Mouse (Mus musculus): ENCODE measurements around the gene Tmem9b.
A peak's percentile ranks its signal among the peaks of the same experiment; 100 is the strongest.

The Tmem9b gene

DNA sequence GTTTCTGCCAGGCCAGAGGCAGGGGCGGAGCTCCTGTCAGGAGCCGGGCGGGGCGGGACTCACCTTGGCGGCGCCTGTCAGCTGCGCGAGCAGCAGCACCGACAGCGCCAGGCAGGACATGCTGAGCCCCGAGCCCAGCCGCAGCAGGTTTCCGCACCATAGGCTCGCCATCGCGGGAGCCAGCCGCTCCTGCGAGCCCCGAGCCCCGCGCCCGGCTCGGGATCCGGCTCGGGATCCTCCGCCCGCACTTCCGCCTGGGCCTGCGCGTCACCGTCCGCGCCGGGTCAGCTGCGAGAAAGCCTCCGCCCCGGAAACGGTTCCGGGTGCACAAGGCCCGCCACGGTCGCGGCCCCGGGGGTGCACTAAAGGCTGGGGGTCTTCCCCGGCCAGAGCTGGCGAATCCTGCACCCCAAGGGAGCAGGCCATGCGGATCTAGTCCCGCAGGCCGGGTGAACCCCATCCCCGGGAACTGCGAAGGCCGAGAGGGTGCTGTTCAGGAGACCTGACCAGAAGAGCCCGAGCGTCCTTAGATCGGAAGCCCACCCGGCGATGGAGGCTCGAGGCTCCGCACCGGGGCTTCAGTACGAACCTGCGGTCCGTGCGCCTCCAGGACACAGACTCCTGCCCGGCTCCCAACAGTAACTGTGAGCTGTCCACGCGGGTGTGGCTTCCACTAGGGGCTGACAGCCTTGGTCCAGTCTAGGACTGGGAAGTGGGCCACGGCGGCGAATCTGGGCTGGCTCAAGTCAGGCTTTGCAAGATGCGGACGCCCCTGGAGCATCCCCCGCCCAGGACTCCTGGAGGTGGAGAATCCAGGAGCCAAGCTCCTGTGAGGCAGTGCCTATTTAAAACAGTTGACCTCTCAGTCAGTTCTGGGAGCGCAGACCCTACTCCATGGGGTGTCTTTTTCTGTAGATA lies at the start of gene Tmem9b:
TSS of gene Tmem9b (minus strand) at position 868 of the 918 bp plus-strand sequence.
- peak; percentile 88 for DNase-seq

DNA sequence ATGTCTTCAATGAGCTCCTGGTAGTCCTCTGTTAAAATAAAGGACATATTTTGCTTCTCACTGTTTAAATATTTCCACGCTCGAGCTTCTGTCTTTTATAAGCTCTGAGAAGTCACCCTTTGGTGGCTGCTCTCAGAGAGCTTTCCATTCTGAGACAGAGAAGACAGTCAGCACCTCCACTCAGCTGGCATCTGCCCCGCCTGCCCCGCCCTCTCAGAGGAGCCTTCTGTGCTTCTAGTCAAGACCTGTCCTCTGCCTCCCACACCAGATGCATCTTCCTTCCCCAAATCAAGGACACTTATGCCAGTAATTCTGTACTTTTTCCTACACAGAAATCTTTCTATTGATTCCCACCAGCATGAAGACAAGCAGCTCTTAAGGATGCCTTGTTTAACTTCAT lies 48.0 kb upstream of the Tmem9b start:
- no peak for DNase-seq

DNA sequence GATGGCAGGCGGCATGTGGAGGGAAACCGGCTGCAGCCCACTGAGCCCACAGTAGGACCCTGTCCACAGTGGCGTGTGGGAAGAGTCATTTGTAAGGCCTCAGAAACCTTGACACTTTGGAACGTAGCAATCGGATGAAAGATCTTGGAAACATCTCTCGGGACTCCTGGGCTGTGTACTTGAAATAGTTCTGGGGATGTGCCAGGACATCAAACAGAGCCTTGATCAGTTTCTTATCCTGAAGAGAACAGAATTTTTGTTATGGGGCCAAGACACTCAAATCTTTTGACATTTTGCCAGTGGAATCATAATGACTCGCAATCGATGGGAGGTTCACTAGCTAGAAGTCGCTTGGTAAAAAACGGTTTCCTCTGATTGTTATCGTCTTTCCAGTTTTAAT lies 46.5 kb upstream of the Tmem9b start:
- DNase-seq = peak in 1 of 2 experiments; percentile 19

DNA sequence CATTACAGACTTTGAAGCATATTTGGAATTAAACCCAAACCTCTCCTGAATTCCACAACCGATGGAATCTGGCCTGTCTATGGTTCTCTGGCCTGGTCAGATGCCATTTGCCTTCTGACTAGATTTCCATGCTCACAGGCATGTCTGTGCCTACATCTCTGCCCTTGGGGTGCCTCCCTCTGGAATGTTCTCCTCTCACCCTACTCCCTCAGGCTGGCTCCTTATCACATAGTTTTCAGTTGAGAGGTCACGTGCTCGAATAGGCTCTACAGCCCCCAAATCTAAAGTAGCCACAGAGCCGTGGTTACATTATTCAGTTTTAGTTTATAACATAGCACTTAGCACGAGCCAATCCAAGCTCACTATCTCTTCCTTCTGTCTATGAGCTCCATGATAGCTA lies 42.9 kb upstream of the Tmem9b start:
- DNase-seq = peak in 1 of 2 experiments; percentile 6

DNA sequence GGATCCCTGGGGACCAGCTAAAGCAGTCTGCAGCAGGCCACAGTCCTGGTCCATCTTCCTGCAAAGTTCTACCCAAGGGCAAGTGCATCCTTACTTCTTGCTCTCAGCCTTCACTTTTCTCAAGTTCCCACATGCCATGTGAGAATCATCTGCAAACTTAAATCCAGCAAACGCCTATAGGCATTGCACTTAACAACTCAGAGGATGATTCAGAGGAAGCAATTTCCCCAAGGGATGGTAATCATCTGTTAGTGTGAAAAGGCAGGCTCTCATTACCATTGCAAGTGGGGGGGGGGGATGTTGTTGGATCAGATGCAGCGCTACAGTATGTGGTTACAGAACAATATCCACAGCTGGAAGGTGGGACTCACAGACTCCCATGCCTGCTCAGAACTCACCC lies 41.9 kb upstream of the Tmem9b start:
- no peak for DNase-seq

DNA sequence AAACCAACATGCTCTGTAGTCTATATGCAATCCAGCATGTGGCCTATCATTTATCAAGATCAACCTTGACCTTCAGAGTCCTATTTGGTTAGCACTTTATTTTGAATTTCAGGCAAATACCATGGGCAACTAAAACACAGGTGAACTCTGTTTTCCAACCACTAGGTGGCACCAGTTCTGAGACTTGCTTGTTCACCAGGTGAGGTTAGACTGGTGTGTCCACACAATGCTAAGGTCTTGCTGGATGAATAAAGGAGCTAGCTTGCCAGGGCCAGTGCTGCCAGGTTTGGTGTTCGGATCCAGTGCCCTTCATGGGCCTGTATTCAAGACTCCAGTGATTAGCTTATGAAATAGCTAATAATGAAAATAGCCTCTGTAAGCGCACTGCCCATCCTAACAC lies 40.1 kb upstream of the Tmem9b start:
- peak in 1 of 2 experiments; percentile 70 for DNase-seq

DNA sequence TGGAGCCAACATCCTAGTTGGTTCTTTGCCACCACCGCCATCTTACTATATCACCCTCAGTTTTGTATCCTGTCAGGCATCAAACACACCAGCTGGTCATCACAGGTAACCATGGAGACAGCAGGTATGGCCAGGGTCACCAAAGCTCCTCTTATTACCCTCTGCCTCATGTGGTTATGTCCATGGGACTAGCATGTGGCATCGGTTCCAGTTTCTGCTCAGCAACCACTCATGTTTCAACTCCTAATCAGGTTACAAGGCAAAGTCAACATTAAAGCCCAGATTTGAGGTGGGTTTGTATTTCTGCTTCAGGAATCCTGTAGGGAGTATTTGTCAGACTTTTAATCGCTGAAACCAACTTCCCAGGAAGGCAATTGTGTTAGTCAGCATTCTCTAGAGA lies 38.1 kb upstream of the Tmem9b start:
- no peak for DNase-seq

DNA sequence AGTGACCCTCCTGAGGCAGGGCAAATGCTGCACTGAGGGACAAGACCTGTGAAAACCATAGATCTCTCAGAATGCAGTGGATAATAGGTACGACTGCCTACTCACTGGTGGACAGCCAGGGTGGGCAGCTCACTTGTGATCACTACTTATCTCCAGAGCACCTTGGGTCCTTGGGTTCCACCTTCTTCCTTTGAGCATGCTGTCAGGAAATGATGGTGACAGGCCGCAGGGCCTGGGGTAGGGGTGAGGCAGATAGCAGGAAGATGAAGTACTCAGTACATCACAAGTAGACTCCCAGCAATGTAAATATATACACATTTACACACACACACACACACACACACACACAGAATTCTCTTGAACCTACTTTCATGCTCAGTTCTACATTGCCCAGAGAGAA lies 35.2 kb upstream of the Tmem9b start:
- no peak for DNase-seq

DNA sequence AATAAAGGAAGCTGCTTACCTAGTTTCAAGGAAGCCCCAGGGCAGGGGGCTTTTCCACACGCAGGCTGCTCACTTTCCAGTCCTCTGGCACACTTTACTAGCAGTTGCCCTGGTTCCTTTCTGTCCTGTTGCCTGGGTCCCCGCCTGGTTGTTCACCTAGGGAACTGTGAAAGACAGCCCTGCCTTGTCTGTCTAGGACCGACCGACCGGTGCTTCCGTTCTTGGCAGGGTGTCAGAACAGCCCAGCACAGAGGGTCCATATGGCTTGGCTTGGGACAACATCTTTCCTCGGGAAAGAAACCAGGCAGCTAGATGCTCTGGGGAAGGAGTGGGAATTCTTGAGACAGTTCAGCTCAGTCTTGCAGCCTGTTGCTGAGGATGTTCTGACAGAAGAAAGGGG lies 30.6 kb upstream of the Tmem9b start:
- no peak for DNase-seq

DNA sequence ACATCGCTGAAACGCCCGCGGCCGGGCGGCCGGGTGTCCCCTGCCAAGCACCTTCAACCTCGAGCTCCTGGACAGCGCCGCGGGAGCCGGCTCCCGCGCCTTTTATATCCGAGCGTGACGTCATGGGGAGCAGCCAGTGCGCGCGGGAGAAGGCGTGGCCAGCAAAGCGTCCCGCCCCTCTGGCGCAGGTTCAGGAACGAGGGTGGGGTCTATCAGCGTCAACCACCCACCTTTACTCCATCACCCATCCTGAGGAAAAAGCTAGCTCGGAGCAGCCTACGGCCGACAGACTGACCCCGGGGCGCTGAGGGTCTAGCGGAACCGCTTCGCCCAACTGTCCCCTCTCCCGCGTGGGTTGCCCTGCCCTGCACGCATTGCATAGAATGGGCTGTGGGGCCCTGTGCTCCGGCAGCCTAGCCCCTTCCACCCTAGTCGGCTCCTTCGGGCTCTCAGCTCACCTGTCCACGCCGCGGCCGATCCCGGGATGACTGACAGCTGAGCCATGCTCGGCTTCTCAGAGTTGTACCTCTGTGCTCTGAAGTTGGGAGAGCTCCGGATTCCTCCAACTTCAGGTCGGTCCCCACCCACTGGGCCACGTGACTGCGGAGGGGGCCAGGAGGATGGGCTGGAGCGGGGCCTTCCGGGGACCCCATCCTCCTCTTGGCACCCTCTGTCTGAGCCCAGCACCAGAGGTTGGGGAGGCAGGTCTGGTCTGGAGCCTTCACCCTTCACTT lies 29.0 kb upstream of the Tmem9b start, which contains the start of gene Nrip3:
TSS of gene Nrip3 (minus strand) at position 556 of the 734 bp plus-strand sequence.
- DNase-seq = peak; percentile 73 to 74

DNA sequence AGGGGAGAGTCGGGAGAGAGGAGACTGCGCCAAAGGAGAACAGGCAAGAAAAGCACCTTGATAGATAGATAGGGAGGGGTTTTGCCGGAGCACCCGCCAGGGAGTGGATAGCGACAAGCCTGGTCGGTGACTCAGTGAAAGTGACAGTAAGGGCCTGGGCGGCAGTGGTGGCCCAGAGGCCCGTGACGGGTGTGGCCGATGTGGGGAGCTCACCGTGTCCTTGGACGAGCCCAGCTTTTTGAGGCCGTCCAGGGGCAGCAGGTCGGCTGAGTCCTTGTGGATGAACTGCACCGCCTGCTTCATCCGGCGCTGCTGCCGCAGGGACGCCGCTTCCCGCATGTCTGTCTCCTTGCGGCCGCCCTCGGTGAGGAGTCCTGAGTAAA lies 28.4 kb upstream of the Tmem9b start:
- no peak for DNase-seq

DNA sequence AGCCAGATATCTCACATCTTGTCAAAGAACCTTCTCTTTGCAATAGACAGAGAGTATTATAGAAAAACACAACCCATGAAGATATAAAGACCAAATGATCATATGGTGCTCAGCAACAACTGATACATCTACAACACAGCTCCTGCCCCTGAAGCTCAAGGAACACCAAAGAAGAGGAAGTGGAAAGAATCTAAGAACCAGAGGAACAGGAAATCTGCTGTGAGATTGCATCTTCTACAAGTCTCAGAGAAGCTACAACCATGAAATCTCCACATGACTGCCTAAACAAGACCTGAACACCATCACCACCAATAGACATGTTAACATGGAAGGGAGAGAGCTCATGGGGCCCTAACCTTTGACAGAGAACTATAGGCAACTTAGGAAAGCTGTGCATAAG lies 19.6 kb upstream of the Tmem9b start:
- DNase-seq = no peak

DNA sequence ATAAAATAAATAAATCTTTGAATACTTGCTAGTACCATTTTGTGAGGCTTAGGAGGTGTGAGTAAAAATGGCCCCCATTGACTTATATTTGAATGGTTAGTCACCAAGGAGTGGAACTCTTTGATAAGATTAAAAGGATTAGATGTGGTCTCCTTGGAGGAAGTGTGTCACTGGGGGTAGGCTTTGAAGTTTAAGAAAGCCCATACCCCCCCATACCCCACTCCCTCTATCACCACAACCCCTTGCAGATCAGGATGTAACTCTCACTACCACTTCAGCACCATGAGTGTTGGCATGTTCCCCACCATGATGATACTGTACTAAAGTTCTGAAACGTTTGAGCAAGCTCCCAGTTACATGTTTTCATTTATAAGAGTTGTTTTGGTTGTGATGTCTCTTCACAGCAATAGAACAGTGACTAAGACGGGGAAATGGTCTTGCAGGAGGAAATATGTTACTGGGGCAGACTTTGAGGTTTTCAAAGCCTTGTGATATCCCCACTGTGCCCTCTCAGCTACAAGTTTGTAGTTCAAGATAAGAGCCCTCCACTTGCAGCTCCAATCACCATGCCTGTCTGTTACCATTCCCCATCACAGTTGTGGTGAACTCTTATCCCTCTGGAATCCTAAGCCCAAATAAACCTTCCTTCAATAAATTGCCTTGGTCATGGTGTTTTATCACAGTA lies 16.2 kb upstream of the Tmem9b start:
- DNase-seq = no peak

DNA sequence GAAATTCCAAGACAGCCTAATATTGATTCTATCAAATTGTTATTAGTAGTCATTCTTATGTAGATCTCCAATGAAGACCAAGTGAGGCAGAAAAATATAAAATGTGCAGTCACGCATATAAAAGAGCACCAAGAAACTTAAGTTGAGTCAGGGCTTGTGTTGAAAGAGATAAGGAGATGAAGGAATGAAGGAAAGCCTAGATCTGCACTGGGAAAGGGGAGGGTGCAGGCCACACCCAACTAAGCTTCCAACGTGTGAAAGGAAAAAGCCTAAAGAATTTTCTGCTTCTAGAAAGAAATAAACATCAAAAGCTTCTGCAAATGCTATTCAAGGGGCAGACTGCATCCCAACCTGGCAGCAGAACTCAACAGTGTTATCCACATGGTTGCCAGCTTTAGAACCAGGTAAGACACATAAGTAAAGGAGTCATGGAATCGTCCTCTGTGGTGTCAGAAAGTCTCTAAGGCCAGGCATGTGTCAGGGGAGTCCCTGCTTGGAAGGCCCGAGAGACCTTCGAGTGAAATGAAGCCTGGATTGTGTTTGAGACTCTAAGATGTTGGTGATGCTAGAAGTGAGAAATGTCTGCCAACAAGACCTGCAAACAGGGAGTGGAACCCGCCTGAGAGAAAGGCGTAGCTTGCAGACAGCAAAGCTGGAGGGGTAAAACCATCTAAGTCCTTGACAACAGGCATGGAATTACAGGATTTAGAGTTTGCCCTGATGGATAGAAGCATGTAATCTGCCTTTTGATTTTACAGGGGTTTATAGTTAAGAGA lies 15.1 kb upstream of the Tmem9b start:
- no peak for DNase-seq

DNA sequence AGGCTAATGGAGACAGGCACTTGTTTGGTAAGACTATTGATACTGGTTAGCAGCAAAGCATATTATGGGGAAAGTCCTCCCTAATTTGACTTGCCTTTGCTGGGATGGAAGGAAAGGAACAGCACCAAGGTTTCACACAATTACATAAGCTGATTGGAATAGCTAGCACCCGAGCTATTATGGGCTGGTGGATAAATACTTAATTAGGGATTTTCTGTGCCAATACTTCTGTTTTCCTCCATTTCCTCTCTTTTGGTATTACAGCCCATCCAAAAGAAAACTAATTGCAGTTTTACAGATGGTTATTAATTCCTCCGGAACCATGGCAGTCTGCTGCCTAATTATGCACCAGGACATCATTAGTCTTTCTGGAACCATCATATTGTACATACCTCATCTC lies 11.3 kb upstream of the Tmem9b start:
- DNase-seq = no peak

DNA sequence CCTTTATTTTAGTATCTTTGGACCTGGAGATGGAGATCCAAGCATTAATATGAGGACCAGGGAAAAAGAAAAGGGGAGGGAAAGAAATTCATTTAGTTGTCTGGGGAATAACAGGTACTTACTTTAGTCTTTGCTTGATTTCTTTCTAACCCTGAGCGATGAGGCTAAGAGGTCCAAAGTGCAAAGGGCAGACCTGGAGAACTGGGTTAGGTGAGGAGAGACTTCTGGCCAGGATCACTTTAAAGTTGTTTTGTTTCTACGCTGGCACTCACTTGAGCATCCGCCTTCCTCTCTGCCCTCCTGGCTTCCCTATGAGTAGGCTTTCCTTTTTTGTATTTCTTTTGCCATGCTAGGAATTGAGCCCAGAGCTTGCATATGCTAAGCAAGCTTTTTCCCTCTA lies 3.6 kb upstream of the Tmem9b start:
- no peak for DNase-seq

DNA sequence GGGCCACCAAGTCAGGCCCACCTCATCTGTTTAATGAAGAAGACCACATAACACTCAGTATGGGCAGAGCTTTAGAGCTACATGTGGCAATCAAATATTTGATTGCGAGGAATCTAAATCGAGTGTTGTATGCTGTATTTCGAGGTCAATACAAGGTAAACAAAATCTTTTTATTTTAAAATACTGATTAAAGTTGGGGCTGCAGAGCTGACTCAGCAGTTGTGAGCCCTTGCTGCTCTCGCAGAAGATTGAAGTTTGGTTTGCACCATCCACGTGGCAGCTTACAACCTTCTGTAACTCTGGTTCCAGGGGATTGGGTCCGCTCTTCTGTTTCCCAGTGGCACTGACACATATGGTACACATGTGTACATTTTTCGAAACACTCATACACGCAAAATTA lies 1.4 kb upstream of the Tmem9b start:
- DNase-seq = no peak

DNA sequence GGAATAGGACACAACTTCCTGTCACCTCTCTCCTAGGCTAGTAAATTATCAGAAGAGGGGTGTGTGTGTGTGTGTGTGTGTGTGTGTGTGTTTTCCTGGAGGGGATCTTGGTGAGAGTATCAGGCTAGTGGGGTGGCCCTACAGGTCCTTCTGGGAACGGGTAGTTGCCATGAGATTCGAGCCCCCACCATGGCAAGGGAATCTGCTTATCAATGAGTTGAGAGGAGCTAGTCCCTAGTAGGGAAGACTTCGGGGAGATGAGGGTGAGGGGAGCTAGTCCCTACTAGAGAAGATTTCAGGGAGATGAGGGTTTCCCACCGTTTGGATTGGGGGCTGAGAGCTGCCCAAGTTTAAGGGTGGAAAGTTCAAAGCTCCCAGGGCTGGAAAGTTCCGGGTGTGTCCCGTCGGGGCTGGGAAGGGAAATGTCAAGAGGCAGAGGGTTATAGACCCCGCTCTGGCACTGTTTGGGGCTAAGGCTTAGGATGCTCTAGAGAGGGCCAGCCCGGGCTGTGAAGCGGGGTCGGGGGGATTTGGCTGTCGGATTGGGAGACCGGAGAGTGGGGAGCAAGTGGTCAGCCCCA lies 1.2 kb downstream of the Tmem9b start:
- DNase-seq = no peak

DNA sequence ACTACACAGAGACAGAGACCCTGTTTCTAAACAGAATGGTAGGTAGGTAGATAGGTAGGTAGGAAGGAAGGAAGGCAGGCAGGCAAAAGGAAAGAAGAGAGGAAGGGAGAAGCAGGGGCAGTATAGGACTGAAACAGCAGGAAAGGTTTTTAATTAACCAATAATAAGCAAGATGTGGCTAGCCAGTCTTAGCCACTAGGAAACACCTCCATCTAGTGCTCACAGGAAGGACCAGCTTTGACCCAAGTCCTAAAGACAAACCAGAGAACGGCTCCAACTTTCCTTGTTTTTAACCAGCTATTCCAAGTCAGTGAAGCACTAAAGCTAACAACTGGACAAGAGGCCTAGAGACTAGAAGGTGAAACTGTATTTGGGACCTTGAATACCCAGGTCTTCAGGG lies 4.9 kb downstream of the Tmem9b start:
- no peak for DNase-seq

DNA sequence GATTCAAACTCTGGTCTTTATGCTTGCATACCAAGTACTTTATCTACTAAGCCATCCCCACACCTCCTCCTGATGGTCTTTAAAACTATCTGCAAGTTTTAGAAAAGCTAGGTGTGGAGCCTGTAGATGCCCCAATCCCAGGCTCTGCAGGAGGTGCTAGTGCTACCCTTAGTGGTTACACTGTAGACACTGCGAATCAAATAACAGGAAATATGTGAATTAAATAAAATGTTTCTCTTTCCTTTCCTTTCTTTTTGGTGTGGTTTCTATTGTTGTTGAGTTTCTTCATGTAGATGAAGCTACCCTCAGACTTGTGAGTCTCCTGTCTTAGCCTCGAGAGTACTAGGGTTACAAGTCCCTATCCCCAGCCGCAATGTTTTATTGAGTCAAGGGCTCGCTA lies 11.0 kb downstream of the Tmem9b start:
- DNase-seq = no peak

DNA sequence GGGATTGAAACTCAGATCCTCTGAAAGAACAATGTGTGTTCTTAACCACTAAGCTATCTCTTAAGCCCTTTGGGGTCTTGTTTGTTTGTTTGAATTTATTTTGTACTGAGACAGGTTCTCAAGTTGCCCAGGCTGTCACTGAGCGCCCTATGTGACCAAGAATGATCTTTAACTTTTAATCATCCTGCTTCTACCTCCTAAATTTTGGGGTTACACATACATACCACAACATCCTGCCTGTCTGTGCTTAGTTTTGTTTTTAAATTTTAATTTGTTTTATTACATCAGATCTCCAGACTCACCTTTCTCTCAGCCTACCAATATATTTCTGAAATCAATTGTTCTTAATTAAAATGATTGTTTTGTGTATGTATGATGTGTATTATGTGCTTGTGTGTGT lies 11.6 kb downstream of the Tmem9b start:
- DNase-seq = no peak

DNA sequence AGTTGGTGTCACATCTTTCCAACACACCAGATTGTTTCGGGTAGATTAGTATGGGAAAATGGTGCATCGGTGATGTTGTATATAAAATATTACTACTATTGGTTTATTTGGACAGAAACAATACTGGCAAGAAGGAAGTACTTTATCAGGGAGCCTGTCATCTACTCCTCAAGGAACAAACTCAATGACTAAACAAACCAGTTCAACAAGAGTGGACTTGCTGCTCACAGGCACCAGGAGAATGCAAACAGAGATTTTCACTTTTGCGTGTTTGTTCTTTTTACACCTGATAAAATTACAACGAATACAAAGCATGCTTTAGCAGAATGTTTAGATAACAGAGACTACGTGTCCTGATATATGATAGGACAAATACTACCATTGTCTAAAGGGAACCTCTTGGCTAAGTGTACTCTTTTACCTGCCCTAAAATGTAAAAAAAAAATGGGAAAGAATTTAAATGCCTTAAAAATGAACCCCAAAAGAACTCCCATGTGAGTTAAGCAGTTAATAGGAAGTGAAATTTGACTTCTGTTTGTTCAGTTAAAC lies 12.8 kb downstream of the Tmem9b start:
- DNase-seq = no peak
